Mouse (Mus musculus) MN1 (cell line): ENCODE data around the gene Cd302.

Experiments
- DNase-seq: peaks from one replicate; pipeline ENCODE4 v3.0.0-alpha.2; 2016; ENCODE audit warnings: low spot score

Gene Cd302

GRCm38 (mm10) chr2:60253506-60253905 is 30.8 kb downstream of the Cd302 start:
- DNase-seq, result no peak

GRCm38 (mm10) chr2:60252782-60253181 is 31.5 kb downstream of the Cd302 start:
- DNase-seq, result no peak

GRCm38 (mm10) chr2:60234506-60234905 is 49.8 kb downstream of the Cd302 start:
- DNase-seq, result peak; percentile 47

- peak; percentile 27 for DNase-seq
These were observed 51.1 kb downstream of the Cd302 start for GRCm38 (mm10) chr2:60233147-60233546.

GRCm38 (mm10) chr2:60230361-60230760 is 53.9 kb downstream of the Cd302 start:
- no peak for DNase-seq

- no peak for DNase-seq
These were observed 55.8 kb downstream of the Cd302 start for GRCm38 (mm10) chr2:60228470-60228869.

GRCm38 (mm10) chr2:60223489-60223888 is 60.8 kb downstream of the Cd302 start:
- DNase-seq, result no peak

GRCm38 (mm10) chr2:60221954-60222353 is 62.3 kb downstream of the Cd302 start:
- DNase-seq, result no peak

GRCm38 (mm10) chr2:60221236-60221635 is 63.1 kb downstream of the Cd302 start:
- no peak for DNase-seq

GRCm38 (mm10) chr2:60217620-60218019 is 66.7 kb downstream of the Cd302 start:
- no peak for DNase-seq

- DNase-seq, result no peak
These were observed 67.6 kb downstream of the Cd302 start for GRCm38 (mm10) chr2:60216547-60217153.

- no peak for DNase-seq
These were observed 69.6 kb downstream of the Cd302 start for GRCm38 (mm10) chr2:60214683-60215082.

GRCm38 (mm10) chr2:60212488-60212887 is 71.8 kb downstream of the Cd302 start:
- DNase-seq, result no peak

GRCm38 (mm10) chr2:60210821-60211220 is 73.5 kb downstream of the Cd302 start:
- DNase-seq, result peak; percentile 21

GRCm38 (mm10) chr2:60209703-60210651 is 74.3 kb downstream of the Cd302 start, which contains the start of the genes Baz2b and March7:
Gene Baz2b (minus strand): TSS chr2:60209839.
Gene March7 (plus strand): TSS chr2:60209887.
- DNase-seq, result peak; percentile 96

GRCm38 (mm10) chr2:60209122-60209611 is 75.1 kb downstream of the Cd302 start:
- DNase-seq, result peak; percentile 61

GRCm38 (mm10) chr2:60205795-60206194 is 78.5 kb downstream of the Cd302 start:
- DNase-seq, result no peak

- no peak for DNase-seq
These were observed 80.1 kb downstream of the Cd302 start for GRCm38 (mm10) chr2:60204162-60204561.

GRCm38 (mm10) chr2:60203733-60204132 is 80.6 kb downstream of the Cd302 start:
- DNase-seq, result no peak

- DNase-seq, result no peak
These were observed 81.3 kb downstream of the Cd302 start for GRCm38 (mm10) chr2:60202900-60203530.
